Mouse (Mus musculus) erythroblast, embryonic 14.5 days (primary cell): ENCODE results near the gene Slc16a14.

ENCODE experiments used
- GATA1 ChIP-seq: IDR thresholded peaks from 2 replicates; pipeline ENCODE4 v1.6.1; 2012; ENCODE audit warnings: low read length, inconsistent platforms, mixed read lengths
- TAL1 ChIP-seq: IDR thresholded peaks from 3 replicates; pipeline ENCODE4 v1.6.1; 2012; ENCODE audit warnings: low read length, inconsistent platforms, mixed read lengths

DNA sequence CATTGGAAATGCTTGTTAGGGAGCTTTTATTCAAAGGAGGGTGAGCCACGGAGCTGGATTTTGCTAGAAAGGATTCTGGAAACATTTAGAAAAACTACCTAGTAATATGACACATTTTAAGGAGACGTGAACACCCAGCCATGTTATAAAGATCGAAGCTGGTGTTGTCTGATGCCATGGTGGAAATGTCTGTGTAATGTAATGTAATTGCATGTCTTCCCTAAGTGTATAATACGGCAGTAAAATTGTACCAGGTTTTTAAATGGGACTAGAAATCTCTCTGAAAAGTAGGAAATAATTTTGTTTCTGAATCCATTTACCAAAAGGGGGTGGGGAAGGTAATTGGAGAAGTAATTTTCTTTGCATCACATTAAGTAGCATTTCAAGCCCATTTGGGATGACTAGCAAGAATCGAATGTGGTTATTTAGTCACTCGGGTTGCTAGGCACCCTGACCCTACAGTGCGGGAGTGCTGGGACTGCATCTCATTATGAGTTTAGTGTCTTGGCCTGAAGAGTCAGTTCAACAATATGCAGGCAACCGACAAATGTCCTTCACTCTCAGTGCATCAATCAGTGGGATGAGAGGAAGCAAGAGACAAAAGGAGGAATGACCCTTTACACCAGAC, 24.6 kb downstream of the Slc16a14 start:
- TF ChIP-seq GATA1 (no peak), TAL1 (no peak)
